Mouse (Mus musculus) E14TG2a.4 (cell line): Measurements from ENCODE around the gene Tat.

Source experiments
- CTCF ChIP-seq: conservative IDR thresholded peaks from 2 replicates; pipeline ENCODE4 v1.5.1; 2014; ENCODE audit warnings: low read length
- POU5F1 ChIP-seq: IDR thresholded peaks from 2 replicates; pipeline ENCODE4 v1.6.1; 2014; ENCODE audit warnings: low read length, borderline replicate concordance

- no peak for TF ChIP-seq CTCF
- no peak for TF ChIP-seq POU5F1
These were observed 42.0 kb upstream of the Tat start for GRCm38 (mm10) chr8:109948285-109948564.
